Mouse (Mus musculus) cerebellum, postnatal 25 days (tissue): ENCODE data around the gene Elmo1.

Experiments
- DNase-seq, 2 experiments: peaks; one replicate each; pipeline ENCODE4 v3.0.0; 2021; ENCODE audit warnings: mixed read lengths in 2 of 2

The Elmo1 gene

GRCm38 (mm10) chr13:20125845-20126244, 35.4 kb downstream of the Elmo1 start:
- DNase-seq = no peak

- no peak for DNase-seq
These were observed 37.2 kb downstream of the Elmo1 start for GRCm38 (mm10) chr13:20127553-20127952.

- DNase-seq = no peak
These were observed 37.7 kb downstream of the Elmo1 start for GRCm38 (mm10) chr13:20128097-20128496.

GRCm38 (mm10) chr13:20130731-20131130, 40.3 kb downstream of the Elmo1 start:
- no peak for DNase-seq

GRCm38 (mm10) chr13:20131322-20131997, 41.1 kb downstream of the Elmo1 start:
- DNase-seq = no peak

GRCm38 (mm10) chr13:20131998-20132371, 41.6 kb downstream of the Elmo1 start:
- DNase-seq = no peak

- no peak for DNase-seq
These were observed 43.4 kb downstream of the Elmo1 start for GRCm38 (mm10) chr13:20133602-20134394.

GRCm38 (mm10) chr13:20134395-20135225, 44.2 kb downstream of the Elmo1 start:
- DNase-seq = no peak

- no peak for DNase-seq
These were observed 46.4 kb downstream of the Elmo1 start for GRCm38 (mm10) chr13:20136753-20137152.

- DNase-seq = no peak
These were observed 48.1 kb downstream of the Elmo1 start for GRCm38 (mm10) chr13:20138466-20138865.

- DNase-seq = no peak
These were observed 48.7 kb downstream of the Elmo1 start for GRCm38 (mm10) chr13:20139060-20139459.

- no peak for DNase-seq
These were observed 49.6 kb downstream of the Elmo1 start for GRCm38 (mm10) chr13:20139825-20140665.

- no peak for DNase-seq
These were observed 52.2 kb downstream of the Elmo1 start for GRCm38 (mm10) chr13:20142637-20143036.

- no peak for DNase-seq
These were observed 56.5 kb downstream of the Elmo1 start for GRCm38 (mm10) chr13:20146848-20147247.

GRCm38 (mm10) chr13:20147736-20148135, 57.3 kb downstream of the Elmo1 start:
- DNase-seq = no peak

- DNase-seq = no peak
These were observed 59.9 kb downstream of the Elmo1 start for GRCm38 (mm10) chr13:20150130-20150835.

GRCm38 (mm10) chr13:20151302-20151978, 61.0 kb downstream of the Elmo1 start:
- DNase-seq = no peak

- DNase-seq = no peak
These were observed 66.7 kb downstream of the Elmo1 start for GRCm38 (mm10) chr13:20157059-20157458.

- no peak for DNase-seq
These were observed 67.1 kb downstream of the Elmo1 start for GRCm38 (mm10) chr13:20157529-20157928.

GRCm38 (mm10) chr13:20163339-20163954, 73.1 kb downstream of the Elmo1 start:
- no peak for DNase-seq

GRCm38 (mm10) chr13:20164837-20165236, 74.4 kb downstream of the Elmo1 start:
- DNase-seq = no peak
